Mouse (Mus musculus): ENCODE results near the gene Klf9. TPM values are rescaled to one million over a fixed set of nuclear protein-coding genes. Genes with fewer than 3 reads are reported as not detected.

Gene Klf9
- 6.3 and 6.6 TPM in 2 replicates for polyA plus RNA-seq (2015; fragmentation: Nextera tagmentation; extraction: Ambion mirVana)

DNA sequence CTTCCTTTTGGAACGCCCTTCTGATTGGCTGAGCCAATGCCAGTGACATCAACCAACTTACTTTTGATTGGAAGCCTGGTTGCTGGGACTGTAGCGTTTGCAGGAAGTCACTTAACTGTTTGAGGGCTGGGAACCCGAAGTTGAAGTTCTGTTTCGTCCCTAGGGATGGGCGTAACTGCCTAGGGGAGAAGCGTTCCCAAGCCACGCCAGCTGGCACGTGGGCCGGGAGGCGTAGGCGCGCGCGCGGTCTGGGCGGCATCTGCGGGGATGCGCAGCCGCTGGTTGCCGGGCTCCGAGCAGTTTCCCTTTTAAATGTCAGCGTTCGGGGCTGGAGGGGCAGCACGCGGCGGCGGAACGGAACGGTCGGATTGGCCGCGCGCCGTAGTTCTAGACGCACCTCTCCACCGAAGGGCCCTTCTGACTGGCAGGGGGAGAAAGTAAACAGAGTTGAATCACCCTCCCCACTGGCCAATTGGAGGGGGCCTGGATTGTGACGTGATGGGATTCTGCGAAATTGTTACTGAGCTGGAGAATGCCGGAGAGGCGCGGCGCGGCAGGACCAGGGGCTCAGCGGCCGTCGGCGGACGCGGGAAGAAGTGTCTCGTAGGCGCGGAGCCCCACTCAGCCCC, at the start of gene Klf9:
Gene Klf9, plus strand, starts transcription at position 538 of the 629 bp plus-strand sequence.
- H3K36me3 ChIP-seq (ENCODE audit: control insufficient read depth, insufficient read depth, low read length) = no peaks in the 10 kb centered on the region
- peaks cover 18% of the 10 kb centered on the region for H3K4me1 ChIP-seq (replicated peaks; ENCODE audit: control insufficient read depth, insufficient read depth, low read length)
- peaks cover 8% of the 10 kb centered on the region; the same call in 1 of the 2 replicates for H3K27me3 ChIP-seq (ENCODE audit: control insufficient read depth, insufficient read depth, low read depth, low read length)
- peak within 1 kb of the TSS; percentile 91 for H3K4me2 ChIP-seq (ENCODE audit: low read depth, low read length)
- peak within 1 kb of the TSS; percentile 74 for H3K9ac ChIP-seq (ENCODE audit: low read length)
- H3K4me3 ChIP-seq (ENCODE audit: low read length) = peak within 1 kb of the TSS; percentile 66
- ATAC-seq (ENCODE audit: low read depth) = peak; percentile 92
- WGBS = under 1% methylated on average over 52 of the region's 52 CpGs
- peak within 1 kb of the TSS; percentile 90 for H3K27ac ChIP-seq (ENCODE audit: low read length)
- H3K9me3 ChIP-seq (ENCODE audit: control insufficient read depth, low read length) = no peaks in the 10 kb centered on the region

DNA sequence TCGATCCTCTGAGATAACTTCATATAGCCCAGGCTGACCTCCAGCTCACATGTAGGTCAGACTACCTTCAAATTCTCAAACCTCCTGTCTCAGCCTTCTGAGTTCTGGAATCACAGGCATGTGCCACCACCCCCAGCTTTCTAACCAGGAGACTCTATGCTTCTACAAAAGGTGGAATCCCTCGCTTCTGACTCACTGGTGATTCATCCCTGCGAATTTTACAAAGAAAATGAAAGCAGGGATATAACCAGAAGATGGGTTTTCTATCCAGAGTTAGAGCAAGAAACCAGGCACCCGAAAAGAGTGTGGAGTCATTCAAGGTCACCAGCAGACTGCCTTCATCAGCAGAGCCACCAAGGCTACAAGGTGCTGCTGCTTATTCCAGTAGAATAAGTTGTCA, 49.4 kb upstream of the Klf9 start:
- H3K4me2 ChIP-seq (ENCODE audit: low read depth, low read length) = no peak overlapping the region
- no peaks in the 10 kb centered on the region for H3K36me3 ChIP-seq (ENCODE audit: control insufficient read depth, insufficient read depth, low read length)
- 76% methylated on average over 4 of the region's 4 CpGs for WGBS
- no peak overlapping the region for H3K9ac ChIP-seq (ENCODE audit: low read length)
- H3K4me3 ChIP-seq (ENCODE audit: low read length) = no peak overlapping the region
- no peaks in the 10 kb centered on the region for H3K4me1 ChIP-seq (replicated peaks; ENCODE audit: control insufficient read depth, insufficient read depth, low read length)
- H3K27me3 ChIP-seq (ENCODE audit: control insufficient read depth, insufficient read depth, low read depth, low read length) = no peaks in the 10 kb centered on the region
- no peak overlapping the region for H3K27ac ChIP-seq (ENCODE audit: low read length)
- no peak for ATAC-seq (ENCODE audit: low read depth)
- H3K9me3 ChIP-seq (ENCODE audit: control insufficient read depth, low read length) = no peaks in the 10 kb centered on the region

DNA sequence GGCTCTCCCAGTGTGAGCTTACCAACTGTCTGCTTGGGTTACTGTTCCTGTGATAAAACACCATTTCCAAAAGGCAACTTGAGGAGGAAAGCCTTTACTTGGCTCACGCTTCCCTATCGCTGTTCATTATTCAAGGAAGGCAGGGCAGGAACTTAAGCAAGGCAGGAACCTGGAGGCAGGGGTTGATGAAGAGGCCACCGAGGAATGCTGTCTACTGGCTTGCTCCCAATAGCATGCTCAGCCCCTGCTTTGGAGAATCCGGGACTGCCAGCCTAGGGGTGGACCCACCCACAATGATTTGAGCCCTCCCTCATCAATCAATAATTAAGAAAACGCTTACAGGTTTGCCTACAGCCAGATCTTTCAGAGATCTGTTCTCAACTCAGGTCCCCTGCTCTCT, 47.5 kb upstream of the Klf9 start:
- H3K27me3 ChIP-seq (ENCODE audit: control insufficient read depth, insufficient read depth, low read depth, low read length) = no peaks in the 10 kb centered on the region
- H3K36me3 ChIP-seq (ENCODE audit: control insufficient read depth, insufficient read depth, low read length) = no peaks in the 10 kb centered on the region
- H3K9me3 ChIP-seq (ENCODE audit: control insufficient read depth, low read length) = no peaks in the 10 kb centered on the region
- no peak overlapping the region for H3K9ac ChIP-seq (ENCODE audit: low read length)
- no peaks in the 10 kb centered on the region for H3K4me1 ChIP-seq (replicated peaks; ENCODE audit: control insufficient read depth, insufficient read depth, low read length)
- 71% methylated on average over 5 of the region's 5 CpGs for WGBS
- no peak overlapping the region for H3K4me3 ChIP-seq (ENCODE audit: low read length)
- H3K4me2 ChIP-seq (ENCODE audit: low read depth, low read length) = no peak overlapping the region
- no peak for ATAC-seq (ENCODE audit: low read depth)
- no peak overlapping the region for H3K27ac ChIP-seq (ENCODE audit: low read length)

DNA sequence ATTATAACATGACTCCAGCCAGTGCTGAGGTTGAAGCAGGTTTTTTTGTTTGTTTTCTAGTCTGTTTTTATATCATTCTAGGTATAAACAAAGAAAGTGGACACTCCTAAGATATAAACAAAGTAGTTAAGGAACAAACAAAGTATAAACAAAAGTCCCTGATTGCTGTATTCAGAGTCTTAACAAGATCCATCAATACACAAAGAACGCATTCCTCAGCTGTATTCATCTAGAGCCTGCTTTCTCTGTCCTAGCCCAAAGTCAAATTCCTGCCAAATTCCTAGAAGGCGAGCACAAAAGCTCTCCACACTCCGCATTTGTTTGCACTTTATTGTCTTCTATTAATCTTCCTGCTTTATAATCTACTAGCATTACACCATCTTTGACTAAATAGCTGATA, 46.1 kb upstream of the Klf9 start:
- Histone ChIP-seq H3K27ac (ENCODE audit: low read length) (no peak overlapping the region), H3K36me3 (ENCODE audit: control insufficient read depth, insufficient read depth, low read length) (no peaks in the 10 kb centered on the region), H3K9ac (ENCODE audit: low read length) (no peak overlapping the region), H3K27me3 (ENCODE audit: control insufficient read depth, insufficient read depth, low read depth, low read length) (no peaks in the 10 kb centered on the region), H3K4me1 (replicated peaks; ENCODE audit: control insufficient read depth, insufficient read depth, low read length) (no peaks in the 10 kb centered on the region), H3K4me2 (ENCODE audit: low read depth, low read length) (no peak overlapping the region), H3K4me3 (ENCODE audit: low read length) (no peak overlapping the region), H3K9me3 (ENCODE audit: control insufficient read depth, low read length) (no peaks in the 10 kb centered on the region)
- ATAC-seq (ENCODE audit: low read depth) = no peak
- 36% methylated on average over 3 of the region's 3 CpGs for WGBS

DNA sequence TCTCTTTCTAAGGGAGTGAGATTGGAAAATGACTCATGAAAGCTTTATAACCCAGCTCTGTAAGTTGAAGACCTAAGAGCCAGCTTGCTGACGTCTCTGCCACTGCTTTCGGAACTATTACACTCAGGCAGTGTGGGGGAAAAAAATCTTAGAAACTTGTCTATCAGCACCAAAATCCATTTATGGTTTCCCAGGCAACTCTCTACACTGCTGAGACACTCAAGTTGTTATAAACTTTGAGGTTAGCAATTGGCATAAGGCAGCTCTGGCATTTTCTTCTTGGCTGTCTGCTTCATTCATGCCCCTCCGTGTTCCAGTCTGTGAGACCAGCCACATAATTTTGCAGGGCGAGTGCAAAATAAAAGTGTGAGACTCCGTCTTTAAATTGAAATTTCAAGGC, 34.2 kb upstream of the Klf9 start:
- no peaks in the 10 kb centered on the region for H3K27me3 ChIP-seq (ENCODE audit: control insufficient read depth, insufficient read depth, low read depth, low read length)
- no peak overlapping the region for H3K9ac ChIP-seq (ENCODE audit: low read length)
- 72% methylated on average over 5 of the region's 5 CpGs for WGBS
- no peaks in the 10 kb centered on the region for H3K36me3 ChIP-seq (ENCODE audit: control insufficient read depth, insufficient read depth, low read length)
- H3K4me2 ChIP-seq (ENCODE audit: low read depth, low read length) = no peak overlapping the region
- H3K4me3 ChIP-seq (ENCODE audit: low read length) = no peak overlapping the region
- no peaks in the 10 kb centered on the region for H3K9me3 ChIP-seq (ENCODE audit: control insufficient read depth, low read length)
- no peak overlapping the region for H3K27ac ChIP-seq (ENCODE audit: low read length)
- ATAC-seq (ENCODE audit: low read depth) = no peak
- no peaks in the 10 kb centered on the region for H3K4me1 ChIP-seq (replicated peaks; ENCODE audit: control insufficient read depth, insufficient read depth, low read length)

DNA sequence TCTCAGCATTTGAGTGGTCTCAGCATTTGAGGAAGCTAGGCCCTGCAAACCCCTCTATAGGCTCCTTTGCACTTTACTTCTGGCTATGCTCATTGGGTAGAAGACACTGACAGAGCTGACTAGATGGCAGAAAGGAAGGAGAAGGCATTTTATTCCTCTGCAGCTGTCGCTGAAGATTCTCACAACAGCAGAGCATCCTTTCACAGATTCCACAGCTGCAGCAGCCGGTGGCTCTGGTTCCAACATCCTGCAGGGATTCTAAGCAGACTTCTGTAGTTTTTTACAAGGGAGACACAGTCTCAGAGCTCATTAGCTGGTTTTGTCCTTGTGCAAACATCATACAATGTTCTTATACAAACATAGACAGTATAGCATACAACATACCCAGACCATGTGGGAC, 33.7 kb upstream of the Klf9 start:
- Histone ChIP-seq H3K4me2 (ENCODE audit: low read depth, low read length) (no peak overlapping the region), H3K9me3 (ENCODE audit: control insufficient read depth, low read length) (no peaks in the 10 kb centered on the region), H3K4me3 (ENCODE audit: low read length) (no peak overlapping the region), H3K27ac (ENCODE audit: low read length) (no peak overlapping the region), H3K27me3 (ENCODE audit: control insufficient read depth, insufficient read depth, low read depth, low read length) (no peaks in the 10 kb centered on the region), H3K36me3 (ENCODE audit: control insufficient read depth, insufficient read depth, low read length) (no peaks in the 10 kb centered on the region), H3K4me1 (replicated peaks; ENCODE audit: control insufficient read depth, insufficient read depth, low read length) (no peaks in the 10 kb centered on the region), H3K9ac (ENCODE audit: low read length) (no peak overlapping the region)
- 40% methylated on average over 2 of the region's 2 CpGs for WGBS
- ATAC-seq (ENCODE audit: low read depth) = no peak

DNA sequence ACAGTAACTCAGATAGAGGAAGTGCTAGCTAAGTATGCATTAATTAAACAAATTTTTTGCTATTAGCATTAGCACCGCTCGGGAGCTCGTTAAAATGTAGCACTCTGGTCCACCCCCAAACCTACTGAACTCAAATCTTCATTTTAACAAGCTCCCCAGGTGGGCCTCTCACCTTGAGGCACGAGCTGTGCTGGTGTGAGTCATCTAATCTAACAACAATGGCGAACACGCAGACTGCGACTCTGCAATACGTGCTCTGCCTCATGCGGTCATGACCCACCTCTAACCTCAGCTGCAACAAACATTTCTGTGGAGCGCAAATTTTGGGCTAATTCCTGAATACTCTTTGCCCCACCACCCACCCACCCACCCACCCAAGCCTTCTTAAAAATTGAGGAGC, 19.2 kb upstream of the Klf9 start:
- no peak overlapping the region for H3K9ac ChIP-seq (ENCODE audit: low read length)
- H3K4me1 ChIP-seq (replicated peaks; ENCODE audit: control insufficient read depth, insufficient read depth, low read length) = no peaks in the 10 kb centered on the region

DNA sequence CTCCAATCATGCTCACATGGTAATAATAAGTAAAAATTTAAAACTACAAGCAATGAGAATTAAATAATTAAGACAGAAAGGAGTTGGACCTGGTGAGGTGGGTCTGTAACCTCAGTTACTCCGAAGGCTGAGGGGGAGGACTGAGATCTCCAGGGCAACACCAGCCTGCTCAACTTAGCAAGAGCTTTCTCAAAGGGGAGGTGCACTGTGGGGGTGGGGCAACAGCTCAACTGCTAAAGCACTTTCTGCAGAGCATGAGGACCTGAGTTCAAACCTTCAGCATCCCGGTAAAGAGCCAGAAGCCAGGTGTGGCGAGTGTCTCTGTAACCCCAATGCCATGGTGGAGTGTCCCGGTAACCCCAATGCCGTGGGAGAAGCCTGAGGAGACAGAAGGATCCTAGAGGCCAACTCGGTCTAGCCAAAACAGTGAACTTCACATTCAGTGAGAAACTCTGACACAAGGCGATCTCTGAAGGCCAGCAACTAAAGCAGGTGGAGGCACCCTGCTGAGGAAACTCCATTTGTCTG, 16.9 kb upstream of the Klf9 start:
- 68% methylated on average over 7 of the region's 7 CpGs for WGBS
- Histone ChIP-seq H3K4me2 (ENCODE audit: low read depth, low read length) (no peak overlapping the region), H3K27ac (ENCODE audit: low read length) (no peak overlapping the region), H3K4me3 (ENCODE audit: low read length) (no peak overlapping the region), H3K9ac (ENCODE audit: low read length) (no peak overlapping the region), H3K4me1 (replicated peaks; ENCODE audit: control insufficient read depth, insufficient read depth, low read length) (no peaks in the 10 kb centered on the region), H3K9me3 (ENCODE audit: control insufficient read depth, low read length) (no peaks in the 10 kb centered on the region), H3K36me3 (ENCODE audit: control insufficient read depth, insufficient read depth, low read length) (no peaks in the 10 kb centered on the region), H3K27me3 (ENCODE audit: control insufficient read depth, insufficient read depth, low read depth, low read length) (no peaks in the 10 kb centered on the region)
- ATAC-seq (ENCODE audit: low read depth) = no peak

More for the DNA sequence above, 19.2 kb upstream of the Klf9 start:
- H3K27ac ChIP-seq (ENCODE audit: low read length) = no peak overlapping the region
- ATAC-seq (ENCODE audit: low read depth) = no peak
- 19% methylated on average over 10 of the region's 10 CpGs for WGBS
- H3K4me2 ChIP-seq (ENCODE audit: low read depth, low read length) = no peak overlapping the region
- no peaks in the 10 kb centered on the region for H3K9me3 ChIP-seq (ENCODE audit: control insufficient read depth, low read length)
- H3K27me3 ChIP-seq (ENCODE audit: control insufficient read depth, insufficient read depth, low read depth, low read length) = no peaks in the 10 kb centered on the region
- H3K4me3 ChIP-seq (ENCODE audit: low read length) = no peak overlapping the region
- H3K36me3 ChIP-seq (ENCODE audit: control insufficient read depth, insufficient read depth, low read length) = no peaks in the 10 kb centered on the region

DNA sequence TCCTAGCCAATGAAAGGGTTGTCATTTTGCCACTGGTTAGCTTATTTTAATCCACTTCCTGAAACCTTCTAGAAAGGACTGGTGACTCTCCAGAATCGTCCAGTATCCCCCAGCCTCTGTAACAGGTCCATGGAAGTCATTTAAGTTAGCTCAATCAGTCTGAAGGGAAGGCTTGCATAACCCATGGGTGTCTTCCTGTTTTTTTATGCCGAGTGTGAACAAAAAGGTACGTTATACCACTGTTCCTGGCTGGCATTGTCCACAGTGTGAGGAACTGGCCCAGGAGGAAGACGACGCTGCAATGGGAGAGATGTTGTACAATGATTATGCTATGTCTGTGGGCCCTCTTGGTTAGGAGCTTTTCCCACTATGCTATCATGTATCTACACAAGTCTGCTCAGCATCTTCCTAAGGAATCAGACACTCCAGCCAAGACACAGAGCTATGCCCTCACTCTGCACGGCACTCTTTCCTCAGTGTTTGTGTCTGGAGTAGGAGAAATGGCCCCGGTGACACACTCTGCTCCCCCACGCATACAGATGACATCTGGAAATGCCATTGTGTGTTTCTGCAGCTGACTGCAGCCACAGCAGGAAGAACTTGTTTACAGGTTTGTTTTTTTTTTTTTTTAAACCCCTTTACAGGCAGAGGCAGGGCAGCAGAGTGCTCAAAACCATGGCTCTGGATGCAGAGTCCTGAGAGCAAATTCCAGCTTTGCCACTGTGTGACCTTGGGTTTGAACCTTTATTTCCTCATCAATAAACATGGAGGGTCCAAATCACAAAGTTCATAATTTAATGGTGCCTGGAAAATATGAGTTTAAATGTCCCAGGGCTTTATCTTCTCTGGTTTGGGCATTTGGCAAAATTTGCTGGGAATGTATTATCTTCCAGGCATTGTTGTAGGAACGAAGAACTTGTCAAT, 15.5 kb upstream of the Klf9 start:
- H3K27ac ChIP-seq (ENCODE audit: low read length) = no peak overlapping the region
- ATAC-seq (ENCODE audit: low read depth) = no peak
- WGBS = 50% methylated on average over 9 of the region's 9 CpGs
- no peaks in the 10 kb centered on the region for H3K27me3 ChIP-seq (ENCODE audit: control insufficient read depth, insufficient read depth, low read depth, low read length)
- H3K9me3 ChIP-seq (ENCODE audit: control insufficient read depth, low read length) = no peaks in the 10 kb centered on the region
- H3K9ac ChIP-seq (ENCODE audit: low read length) = no peak overlapping the region
- no peaks in the 10 kb centered on the region for H3K36me3 ChIP-seq (ENCODE audit: control insufficient read depth, insufficient read depth, low read length)
- H3K4me3 ChIP-seq (ENCODE audit: low read length) = no peak overlapping the region
- H3K4me2 ChIP-seq (ENCODE audit: low read depth, low read length) = no peak overlapping the region
- no peaks in the 10 kb centered on the region for H3K4me1 ChIP-seq (replicated peaks; ENCODE audit: control insufficient read depth, insufficient read depth, low read length)
